Mouse (Mus musculus): ENCODE measurements around the gene Myh3. TPM values are rescaled to one million over a fixed set of nuclear protein-coding genes. Genes with fewer than 3 reads are reported as not detected.
"Not testable (repeated sequence)": the region's sequence is repeated elsewhere in the genome, so short reads cannot be mapped to it uniquely, and the experiment has no call there.

Gene Myh3
- polyA plus RNA-seq, 1 experiment from 2014 or later, result 1.8 TPM

DNA sequence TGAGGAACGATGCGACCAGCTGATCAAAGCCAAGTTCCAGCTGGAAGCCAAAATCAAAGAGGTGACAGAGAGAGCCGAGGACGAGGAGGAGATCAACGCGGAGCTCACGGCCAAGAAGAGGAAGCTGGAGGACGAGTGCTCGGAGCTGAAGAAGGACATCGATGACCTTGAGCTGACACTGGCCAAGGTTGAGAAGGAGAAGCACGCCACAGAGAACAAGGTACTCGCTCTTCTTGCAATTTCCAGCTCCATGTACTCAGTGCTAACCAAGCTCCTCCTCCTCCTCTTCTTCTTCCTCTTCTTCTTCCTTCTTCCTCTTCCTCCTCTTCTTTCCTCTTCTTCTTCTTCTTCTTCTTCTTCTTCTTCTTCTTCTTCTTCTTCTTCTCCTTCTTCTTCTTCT lies 14.3 kb downstream of the Myh3 start:
- not testable (repeated sequence) for H3K4me2 ChIP-seq; H3K36me3 ChIP-seq; ATAC-seq (ENCODE audit: low read depth); H3K27ac ChIP-seq; H3K9ac ChIP-seq; H3K9me3 ChIP-seq (replicated peaks); DNase-seq; H3K4me1 ChIP-seq (replicated peaks); H3K4me3 ChIP-seq (replicated peaks)
- H3K27me3 ChIP-seq, result peaks cover 24% of the 10 kb centered on the region; the same call in 1 of the 2 replicates
- WGBS (ENCODE audit: insufficient replicate concordance), result 76% methylated on average over 12 of the region's 12 CpGs

DNA sequence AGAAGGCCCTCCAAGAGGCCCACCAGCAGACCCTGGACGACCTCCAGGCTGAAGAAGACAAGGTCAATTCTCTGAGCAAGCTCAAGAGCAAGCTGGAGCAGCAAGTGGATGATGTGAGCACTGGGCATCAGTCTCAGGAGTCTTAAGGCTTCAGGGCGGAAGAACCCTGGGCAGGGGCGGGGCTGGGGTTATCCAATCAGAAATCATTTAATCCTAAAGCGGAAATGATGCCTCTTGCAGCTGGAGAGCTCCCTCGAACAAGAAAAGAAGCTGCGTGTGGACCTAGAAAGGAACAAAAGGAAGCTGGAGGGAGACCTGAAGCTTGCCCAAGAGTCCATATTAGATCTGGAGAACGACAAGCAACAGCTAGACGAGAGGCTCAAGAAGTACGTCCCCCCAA lies 15.1 kb downstream of the Myh3 start:
- no peaks in the 10 kb centered on the region for H3K4me1 ChIP-seq (replicated peaks)
- no peaks in the 10 kb centered on the region for H3K36me3 ChIP-seq
- no peaks in the 10 kb centered on the region for H3K9me3 ChIP-seq (replicated peaks)
- peaks cover 24% of the 10 kb centered on the region; the same call in 1 of the 2 replicates for H3K27me3 ChIP-seq
- no peak overlapping the region for H3K9ac ChIP-seq
- no peak overlapping the region for H3K4me3 ChIP-seq (replicated peaks)
- no peak for DNase-seq
- 59% methylated on average over 9 of the region's 9 CpGs for WGBS (ENCODE audit: insufficient replicate concordance)
- no peak overlapping the region for H3K27ac ChIP-seq
- ATAC-seq (ENCODE audit: low read depth), result no peak
- no peak overlapping the region for H3K4me2 ChIP-seq

- DNase-seq, result no peak
- no peak for ATAC-seq (ENCODE audit: low read depth)
- Histone ChIP-seq H3K4me3 (replicated peaks) (no peak overlapping the region), H3K9ac (no peak overlapping the region), H3K4me2 (no peak overlapping the region), H3K4me1 (replicated peaks) (no peaks in the 10 kb centered on the region), H3K9me3 (replicated peaks) (no peaks in the 10 kb centered on the region), H3K27me3 (peaks cover 24% of the 10 kb centered on the region; the same call in 1 of the 2 replicates), H3K36me3 (no peaks in the 10 kb centered on the region), H3K27ac (no peak overlapping the region)
- 83% methylated on average over 5 of the region's 5 CpGs for WGBS (ENCODE audit: insufficient replicate concordance)
These were observed 15.6 kb downstream of the Myh3 start for GRCm38 (mm10) chr11:67093652-67094051.

GRCm38 (mm10) chr11:67094470-67094869 lies 16.4 kb downstream of the Myh3 start:
- Histone ChIP-seq H3K36me3 (no peaks in the 10 kb centered on the region), H3K4me3 (replicated peaks) (no peak overlapping the region), H3K4me2 (no peak overlapping the region), H3K9me3 (replicated peaks) (no peaks in the 10 kb centered on the region), H3K4me1 (replicated peaks) (no peaks in the 10 kb centered on the region), H3K9ac (no peak overlapping the region), H3K27me3 (peaks cover 26% of the 10 kb centered on the region), H3K27ac (no peak overlapping the region)
- 53% methylated on average over 29 of the region's 29 CpGs for WGBS (ENCODE audit: insufficient replicate concordance)
- ATAC-seq (ENCODE audit: low read depth) (no peak), DNase-seq (no peak)

DNA sequence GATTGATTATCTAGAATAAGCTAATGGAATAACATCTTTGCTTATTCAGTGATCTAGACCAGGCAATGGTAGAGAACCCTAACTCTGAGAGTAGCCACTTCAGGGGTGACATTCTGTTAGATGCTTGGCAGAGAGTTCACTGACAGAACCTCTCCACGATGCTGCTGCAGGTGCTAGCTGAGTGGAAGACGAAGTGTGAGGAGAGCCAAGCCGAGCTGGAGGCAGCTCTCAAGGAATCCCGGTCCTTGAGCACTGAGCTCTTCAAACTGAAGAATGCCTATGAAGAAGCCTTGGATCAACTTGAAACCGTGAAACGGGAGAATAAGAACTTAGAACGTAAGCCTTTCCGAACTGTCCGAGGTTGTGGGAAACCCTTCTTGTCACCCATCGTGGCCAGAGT lies 19.6 kb downstream of the Myh3 start:
- no peak for DNase-seq
- H3K4me3 ChIP-seq (replicated peaks), result no peak overlapping the region
- H3K9ac ChIP-seq, result no peak overlapping the region
- no peaks in the 10 kb centered on the region for H3K36me3 ChIP-seq
- no peaks in the 10 kb centered on the region for H3K9me3 ChIP-seq (replicated peaks)
- WGBS (ENCODE audit: insufficient replicate concordance), result 73% methylated on average over 10 of the region's 10 CpGs
- no peaks in the 10 kb centered on the region for H3K4me1 ChIP-seq (replicated peaks)
- no peak overlapping the region for H3K27ac ChIP-seq
- H3K4me2 ChIP-seq, result no peak overlapping the region
- H3K27me3 ChIP-seq, result peaks cover 30% of the 10 kb centered on the region
- no peak for ATAC-seq (ENCODE audit: low read depth)

GRCm38 (mm10) chr11:67098427-67098826 lies 20.3 kb downstream of the Myh3 start:
- ATAC-seq (ENCODE audit: low read depth), result no peak
- H3K9ac ChIP-seq, result no peak overlapping the region
- no peak overlapping the region for H3K4me3 ChIP-seq (replicated peaks)
- no peaks in the 10 kb centered on the region for H3K9me3 ChIP-seq (replicated peaks)
- H3K4me2 ChIP-seq, result no peak overlapping the region
- no peaks in the 10 kb centered on the region for H3K4me1 ChIP-seq (replicated peaks)
- H3K36me3 ChIP-seq, result no peaks in the 10 kb centered on the region
- peaks cover 26% of the 10 kb centered on the region for H3K27me3 ChIP-seq
- no peak overlapping the region for H3K27ac ChIP-seq
- WGBS (ENCODE audit: insufficient replicate concordance), result 67% methylated on average over 11 of the region's 11 CpGs
- no peak for DNase-seq

DNA sequence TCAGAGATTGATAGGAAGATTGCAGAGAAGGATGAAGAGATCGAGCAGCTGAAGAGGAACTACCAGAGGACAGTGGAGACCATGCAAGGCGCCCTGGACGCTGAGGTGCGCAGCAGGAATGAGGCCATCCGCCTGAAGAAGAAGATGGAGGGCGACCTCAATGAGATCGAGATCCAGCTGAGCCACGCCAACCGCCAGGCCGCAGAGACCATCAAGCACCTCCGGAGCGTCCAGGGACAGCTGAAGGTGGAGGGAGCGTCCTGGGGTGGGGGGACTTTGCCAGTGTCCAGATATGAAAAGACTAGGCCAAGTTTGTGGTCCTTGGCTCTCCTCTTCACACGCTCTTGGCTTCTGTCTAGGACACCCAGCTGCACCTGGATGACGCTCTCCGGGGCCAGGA lies 21.1 kb downstream of the Myh3 start:
- DNase-seq (no peak), ATAC-seq (ENCODE audit: low read depth) (no peak)
- 82% methylated on average over 16 of the region's 16 CpGs for WGBS (ENCODE audit: insufficient replicate concordance)
- Histone ChIP-seq H3K9me3 (replicated peaks) (no peaks in the 10 kb centered on the region), H3K27me3 (peaks cover 21% of the 10 kb centered on the region), H3K4me2 (no peak overlapping the region), H3K4me1 (replicated peaks) (no peaks in the 10 kb centered on the region), H3K36me3 (no peaks in the 10 kb centered on the region), H3K27ac (no peak overlapping the region), H3K4me3 (replicated peaks) (no peak overlapping the region), H3K9ac (no peak overlapping the region)

- peaks cover 14% of the 10 kb centered on the region for H3K27me3 ChIP-seq
- H3K9ac ChIP-seq, result no peak overlapping the region
- H3K4me2 ChIP-seq, result no peak overlapping the region
- no peaks in the 10 kb centered on the region for H3K36me3 ChIP-seq
- ATAC-seq (ENCODE audit: low read depth), result no peak
- DNase-seq, result no peak
- H3K27ac ChIP-seq, result no peak overlapping the region
- no peak overlapping the region for H3K4me3 ChIP-seq (replicated peaks)
- no peaks in the 10 kb centered on the region for H3K4me1 ChIP-seq (replicated peaks)
- WGBS (ENCODE audit: insufficient replicate concordance), result 25% methylated on average over 6 of the region's 6 CpGs
- H3K9me3 ChIP-seq (replicated peaks), result no peaks in the 10 kb centered on the region
These were observed 22.1 kb downstream of the Myh3 start for GRCm38 (mm10) chr11:67100169-67100568.

DNA sequence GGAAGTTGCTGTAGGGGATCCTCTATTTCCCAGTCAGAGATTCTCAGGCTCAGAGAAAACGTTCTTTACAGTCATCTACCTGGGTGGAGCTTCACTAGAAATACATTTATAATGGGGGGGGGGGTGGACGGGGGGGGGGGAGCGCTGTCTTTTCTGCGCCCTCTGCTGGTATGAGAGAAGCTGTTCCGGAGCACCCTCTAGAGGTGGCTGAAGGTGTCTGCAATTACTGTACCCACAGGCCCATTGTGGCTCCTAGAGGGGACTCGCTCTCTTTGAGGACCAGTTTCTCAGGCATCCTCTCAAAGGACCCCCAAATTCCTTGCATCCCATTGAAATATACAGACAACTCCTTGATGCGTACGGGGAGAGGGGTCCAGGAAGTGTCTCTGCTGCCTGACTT lies 23.6 kb downstream of the Myh3 start:
- ATAC-seq (ENCODE audit: low read depth), result no peak
- Histone ChIP-seq H3K4me3 (replicated peaks) (no peak overlapping the region), H3K4me2 (no peak overlapping the region), H3K4me1 (replicated peaks) (no peaks in the 10 kb centered on the region), H3K9me3 (replicated peaks) (no peaks in the 10 kb centered on the region), H3K9ac (no peak overlapping the region), H3K27me3 (peaks cover 9% of the 10 kb centered on the region), H3K36me3 (no peaks in the 10 kb centered on the region), H3K27ac (no peak overlapping the region)
- DNase-seq, result no peak
- 20% methylated on average over 7 of the region's 8 CpGs for WGBS (ENCODE audit: insufficient replicate concordance)

GRCm38 (mm10) chr11:67103256-67103655 lies 25.2 kb downstream of the Myh3 start:
- Histone ChIP-seq H3K4me1 (replicated peaks) (no peaks in the 10 kb centered on the region), H3K9me3 (replicated peaks) (no peaks in the 10 kb centered on the region), H3K9ac (no peak overlapping the region), H3K27ac (no peak overlapping the region), H3K4me3 (replicated peaks) (no peak overlapping the region), H3K36me3 (no peaks in the 10 kb centered on the region), H3K27me3 (peaks cover 12% of the 10 kb centered on the region), H3K4me2 (no peak overlapping the region)
- WGBS (ENCODE audit: insufficient replicate concordance), result 58% methylated on average over 9 of the region's 9 CpGs
- no peak for DNase-seq
- no peak for ATAC-seq (ENCODE audit: low read depth)

GRCm38 (mm10) chr11:67104242-67104641 lies 26.1 kb downstream of the Myh3 start:
- DNase-seq (no peak), ATAC-seq (ENCODE audit: low read depth) (no peak)
- Histone ChIP-seq H3K4me2 (no peak overlapping the region), H3K36me3 (no peaks in the 10 kb centered on the region), H3K4me3 (replicated peaks) (no peak overlapping the region), H3K9me3 (replicated peaks) (no peaks in the 10 kb centered on the region), H3K4me1 (replicated peaks) (no peaks in the 10 kb centered on the region), H3K27ac (no peak overlapping the region), H3K27me3 (peaks cover 9% of the 10 kb centered on the region), H3K9ac (no peak overlapping the region)
- 40% methylated on average over 1 of the region's 1 CpGs for WGBS (ENCODE audit: insufficient replicate concordance)

DNA sequence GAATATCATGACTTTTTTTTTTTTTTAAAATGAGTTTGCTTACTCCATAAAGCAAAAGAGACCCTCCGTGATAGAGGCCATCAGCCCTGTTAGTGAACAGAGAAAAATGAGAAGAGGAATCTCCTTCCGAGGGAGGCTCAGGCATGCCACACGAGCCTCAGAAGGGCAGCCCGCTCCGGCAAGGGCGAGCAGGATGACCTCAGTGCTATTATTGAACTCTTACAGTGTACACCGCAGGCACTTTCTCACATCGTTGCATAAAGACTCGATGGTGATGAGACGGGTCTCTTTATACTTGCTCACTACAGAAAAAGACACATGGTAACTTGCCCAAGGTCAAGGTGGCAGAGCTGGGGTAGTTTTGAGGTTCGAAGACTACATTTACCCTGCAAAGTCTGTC lies 26.6 kb downstream of the Myh3 start:
- H3K27ac ChIP-seq, result no peak overlapping the region
- no peak overlapping the region for H3K4me3 ChIP-seq (replicated peaks)
- no peaks in the 10 kb centered on the region for H3K36me3 ChIP-seq
- H3K4me1 ChIP-seq (replicated peaks), result no peaks in the 10 kb centered on the region
- H3K27me3 ChIP-seq, result peaks cover 4% of the 10 kb centered on the region; the same call in 1 of the 2 replicates
- 61% methylated on average over 11 of the region's 11 CpGs for WGBS (ENCODE audit: insufficient replicate concordance)
- DNase-seq, result no peak
- no peak overlapping the region for H3K9ac ChIP-seq
- no peak overlapping the region for H3K4me2 ChIP-seq
- no peak for ATAC-seq (ENCODE audit: low read depth)
- H3K9me3 ChIP-seq (replicated peaks), result no peaks in the 10 kb centered on the region

All from liver, embryonic 13.5 days (tissue).